Mouse (Mus musculus) intestine, embryonic 16.5 days (tissue): ENCODE data around the gene Cd82. TPM values are rescaled to one million over a fixed set of nuclear protein-coding genes. Genes with fewer than 3 reads are reported as not detected.
A peak's percentile ranks its signal among the peaks of the same experiment; 100 is the strongest.

Experiments used
- ATAC-seq: fragments of 200-750 bp; cut with Nextera tagmentation; 2 replicates; pipeline ENCODE4 v1.8.0; 2017; ENCODE audit warnings: moderate TSS enrichment, moderate library complexity
- H3K27ac ChIP-seq: fragments of 300-500 bp; sonication (generic); 2 replicates; pipeline ENCODE4 v1.5.1; 2014; ENCODE audit warnings: mild to moderate bottlenecking, low read length
- H3K27me3 ChIP-seq: fragments of 300-500 bp; sonication (generic); replicated peaks from 2 replicates; pipeline ENCODE4 v1.6.1; 2014; ENCODE audit warnings: low read length, control low read depth, mixed read lengths; ENCODE audit not compliant: control insufficient read depth, insufficient read depth
- H3K36me3 ChIP-seq: fragments of 300-500 bp; sonication (generic); 2 replicates; pipeline ENCODE4 v1.6.1; 2014; ENCODE audit warnings: low read length, control low read depth; ENCODE audit not compliant: control insufficient read depth, insufficient read depth
- H3K4me1 ChIP-seq: fragments of 300-500 bp; sonication (generic); 2 replicates; pipeline ENCODE4 v1.6.1; 2014; ENCODE audit warnings: low read length, control low read depth, mixed read lengths; ENCODE audit not compliant: control insufficient read depth, insufficient read depth
- H3K4me2 ChIP-seq: fragments of 300-500 bp; sonication (generic); 2 replicates; pipeline ENCODE4 v1.6.1; 2014; ENCODE audit warnings: low read depth, low read length, control low read depth
- H3K4me3 ChIP-seq: fragments of 300-500 bp; sonication (generic); 2 replicates; pipeline ENCODE4 v1.5.1; 2014; ENCODE audit warnings: mild to moderate bottlenecking, low read length
- H3K9ac ChIP-seq: fragments of 300-500 bp; sonication (generic); 2 replicates; pipeline ENCODE4 v1.6.1; 2014; ENCODE audit warnings: low read depth, low read length
- H3K9me3 ChIP-seq: fragments of 300-500 bp; sonication (generic); 2 replicates; pipeline ENCODE4 v1.6.1; 2016; ENCODE audit warnings: low read length, control low read depth; ENCODE audit not compliant: control insufficient read depth
- WGBS: fragments of 180-500 bp; shearing (Covaris S2); extraction: QIAGEN DNeasy Blood & Tissue Kit; methylation state at CpG from one replicate; pipeline ENCODE4 v1.1.7; 2014; 5-methylcytosine and 5-hydroxymethylcytosine counted together
- polyA plus RNA-seq: library from polyadenylated mRNA; unstranded; fragments of >200 nt; fragmentation: Nextera tagmentation; extraction: Ambion mirVana; gene quantifications from 2 replicates; pipeline ENCODE4 v1.2.1, GENCODE M21; 2015

Cd82 gene
- polyA plus RNA-seq = 171 and 180 TPM in 2 replicates

- ATAC-seq = peak; percentile 95
- Histone ChIP-seq H3K27ac (peak within 1 kb of the TSS; percentile 95), H3K4me2 (peak within 1 kb of the TSS; percentile 77), H3K36me3 (no peaks in the 10 kb centered on the region), H3K9me3 (no peaks in the 10 kb centered on the region), H3K9ac (peak within 1 kb of the TSS; percentile 77), H3K27me3 (no peaks in the 10 kb centered on the region), H3K4me3 (peak within 1 kb of the TSS; percentile 63), H3K4me1 (peaks cover 47% of the 10 kb centered on the region)
- under 1% methylated on average over 20 of the region's 20 CpGs for WGBS
Observed at GRCm38 (mm10) chr2:93462760-93463159, at the start of gene Cd82. TSS of gene Cd82 (minus strand) at chr2:93463140.

GRCm38 (mm10) chr2:93512130-93512529 lies 49.2 kb upstream of the Cd82 start:
- no peak overlapping the region for H3K9ac ChIP-seq
- ATAC-seq = no peak
- H3K4me3 ChIP-seq = no peak overlapping the region
- 50% methylated on average over 7 of the region's 7 CpGs for WGBS
- no peaks in the 10 kb centered on the region for H3K4me1 ChIP-seq
- H3K4me2 ChIP-seq = no peak overlapping the region
- H3K27ac ChIP-seq = no peak overlapping the region
- no peaks in the 10 kb centered on the region for H3K9me3 ChIP-seq
- no peaks in the 10 kb centered on the region for H3K27me3 ChIP-seq
- H3K36me3 ChIP-seq = no peaks in the 10 kb centered on the region

DNA sequence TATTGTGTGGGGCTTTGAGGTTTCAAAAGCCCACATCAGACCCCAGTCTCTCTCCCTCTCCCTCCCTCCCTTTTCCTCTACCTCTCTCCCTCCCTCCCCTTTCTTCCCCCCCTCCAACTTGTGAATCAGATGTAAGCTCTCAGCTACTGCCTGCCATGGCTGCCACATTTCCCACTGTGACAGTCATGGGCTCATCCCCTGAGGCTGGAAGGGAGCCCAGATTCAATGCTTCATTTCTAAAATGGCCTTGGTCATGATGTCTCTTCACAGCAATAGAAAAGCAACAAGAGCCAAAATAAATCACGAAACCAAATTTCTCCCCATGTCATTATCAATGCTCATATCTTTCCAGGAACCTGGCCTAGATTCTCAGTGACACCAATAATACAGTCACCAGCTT lies 47.9 kb upstream of the Cd82 start:
- H3K9ac ChIP-seq = no peak overlapping the region
- H3K4me1 ChIP-seq = no peaks in the 10 kb centered on the region
- no peaks in the 10 kb centered on the region for H3K36me3 ChIP-seq
- H3K9me3 ChIP-seq = no peaks in the 10 kb centered on the region
- WGBS = 94% methylated on average over 1 of the region's 1 CpGs
- ATAC-seq = no peak
- H3K27ac ChIP-seq = no peak overlapping the region
- H3K4me3 ChIP-seq = no peak overlapping the region
- no peaks in the 10 kb centered on the region for H3K27me3 ChIP-seq
- H3K4me2 ChIP-seq = no peak overlapping the region

- 71% methylated on average over 12 of the region's 12 CpGs for WGBS
- no peaks in the 10 kb centered on the region for H3K4me1 ChIP-seq
- ATAC-seq = peak; percentile 81
Observed at GRCm38 (mm10) chr2:93509777-93510750, 47.1 kb upstream of the Cd82 start.

DNA sequence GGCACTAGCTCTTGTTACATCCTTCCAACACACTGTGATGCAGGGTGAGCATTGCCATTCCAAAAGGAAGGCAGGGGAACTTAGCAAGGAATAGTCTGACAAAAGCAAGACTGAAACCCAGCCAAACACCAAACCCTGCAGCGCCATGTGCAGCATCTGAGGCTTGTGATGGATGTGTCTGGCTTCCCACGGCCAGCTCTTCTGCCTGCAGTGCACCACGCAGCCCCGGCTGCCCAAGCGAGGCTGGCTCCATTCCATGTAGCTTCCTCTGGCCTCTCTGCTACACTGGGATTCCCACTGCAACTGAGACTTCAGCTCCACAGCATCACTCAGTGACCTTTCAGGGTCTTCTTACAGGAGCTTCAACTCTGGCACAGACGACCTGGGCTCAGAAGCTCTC lies 42.2 kb upstream of the Cd82 start:
- Histone ChIP-seq H3K4me2 (no peak overlapping the region), H3K27me3 (no peaks in the 10 kb centered on the region), H3K4me1 (no peaks in the 10 kb centered on the region), H3K36me3 (no peaks in the 10 kb centered on the region), H3K9ac (no peak overlapping the region), H3K27ac (no peak overlapping the region), H3K4me3 (no peak overlapping the region), H3K9me3 (no peaks in the 10 kb centered on the region)
- no peak for ATAC-seq
- 52% methylated on average over 6 of the region's 6 CpGs for whole genome bisulfite sequencing

More at GRCm38 (mm10) chr2:93509777-93510750, 47.1 kb upstream of the Cd82 start:
- Histone ChIP-seq H3K4me3 (no peak overlapping the region), H3K9me3 (no peaks in the 10 kb centered on the region), H3K9ac (no peak overlapping the region), H3K27ac (no peak overlapping the region), H3K27me3 (no peaks in the 10 kb centered on the region), H3K4me2 (no peak overlapping the region), H3K36me3 (no peaks in the 10 kb centered on the region)

DNA sequence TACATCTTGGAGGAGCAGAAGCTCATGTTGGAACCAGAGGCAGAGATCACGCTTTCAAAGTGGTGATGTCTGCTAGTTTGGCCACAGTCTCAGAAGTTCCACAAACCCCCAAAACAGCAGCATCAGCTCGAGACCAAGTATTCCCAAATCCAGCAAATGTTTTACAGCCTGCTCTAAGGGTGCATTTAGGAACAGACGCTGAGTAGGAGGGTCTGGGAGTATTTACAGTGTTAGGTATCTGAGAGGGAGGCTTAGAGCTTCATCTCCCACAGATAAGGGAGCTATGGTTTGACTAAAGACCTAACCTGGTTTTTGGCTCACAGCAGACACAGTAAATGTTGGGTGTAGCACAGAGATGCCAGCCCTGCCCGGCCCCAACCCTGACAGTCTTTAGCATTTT lies 40.4 kb upstream of the Cd82 start:
- WGBS = 63% methylated on average over 4 of the region's 4 CpGs

GRCm38 (mm10) chr2:93501303-93501702 lies 38.4 kb upstream of the Cd82 start:
- Histone ChIP-seq H3K4me3 (no peak overlapping the region), H3K4me2 (no peak overlapping the region), H3K27me3 (no peaks in the 10 kb centered on the region), H3K4me1 (no peaks in the 10 kb centered on the region), H3K9me3 (no peaks in the 10 kb centered on the region), H3K27ac (no peak overlapping the region), H3K36me3 (no peaks in the 10 kb centered on the region), H3K9ac (no peak overlapping the region)
- no peak for ATAC-seq
- 73% methylated on average over 10 of the region's 10 CpGs for WGBS

More for the DNA sequence above, 40.4 kb upstream of the Cd82 start:
- H3K4me2 ChIP-seq = no peak overlapping the region
- H3K9me3 ChIP-seq = no peaks in the 10 kb centered on the region
- no peaks in the 10 kb centered on the region for H3K27me3 ChIP-seq
- no peak overlapping the region for H3K9ac ChIP-seq
- H3K36me3 ChIP-seq = no peaks in the 10 kb centered on the region
- H3K27ac ChIP-seq = no peak overlapping the region
- ATAC-seq = no peak
- H3K4me1 ChIP-seq = no peaks in the 10 kb centered on the region
- no peak overlapping the region for H3K4me3 ChIP-seq

DNA sequence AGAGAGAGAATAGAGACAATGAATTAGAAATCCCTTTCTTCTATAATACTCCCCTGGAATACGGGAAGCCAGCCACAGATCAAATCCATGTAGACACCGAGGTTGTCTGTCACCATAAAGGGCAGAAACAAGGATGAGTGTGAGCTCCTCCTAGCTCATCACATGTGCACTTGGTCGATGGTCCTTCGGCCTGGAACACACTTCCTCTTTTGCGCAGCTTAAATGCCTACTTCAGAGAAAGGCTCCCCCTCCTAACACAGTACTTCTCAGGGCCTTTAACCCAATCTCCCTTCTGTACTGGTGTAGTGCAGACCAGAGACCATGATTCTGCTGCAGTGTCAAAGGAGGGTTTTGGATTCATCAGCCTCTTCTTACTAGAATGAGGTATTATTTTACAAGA lies 34.3 kb upstream of the Cd82 start:
- no peak for ATAC-seq
- WGBS = 83% methylated on average over 5 of the region's 5 CpGs
- Histone ChIP-seq H3K9me3 (no peaks in the 10 kb centered on the region), H3K4me3 (no peak overlapping the region), H3K36me3 (no peaks in the 10 kb centered on the region), H3K9ac (no peak overlapping the region), H3K4me2 (no peak overlapping the region), H3K27me3 (no peaks in the 10 kb centered on the region), H3K4me1 (no peaks in the 10 kb centered on the region), H3K27ac (no peak overlapping the region)

DNA sequence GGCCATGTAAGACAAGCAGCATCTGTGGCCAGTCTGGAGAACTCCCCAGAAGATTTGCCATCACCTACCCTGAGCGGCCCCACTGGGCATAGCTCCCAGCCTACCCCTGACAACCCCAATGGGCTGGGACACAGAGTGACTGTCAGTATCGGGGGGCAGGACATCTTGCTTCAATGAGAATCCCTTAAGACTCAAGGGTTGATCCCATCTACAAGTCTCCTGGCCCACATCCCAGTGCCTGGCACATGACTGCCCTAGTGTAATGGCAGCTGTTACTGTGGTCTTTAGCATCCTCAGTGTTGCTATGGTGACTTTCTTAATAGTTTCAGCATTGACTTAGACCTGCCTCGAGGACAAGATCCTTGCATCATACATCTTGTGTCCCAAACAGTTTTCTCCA lies 32.2 kb upstream of the Cd82 start:
- H3K9ac ChIP-seq = no peak overlapping the region
- ATAC-seq = no peak
- 82% methylated on average over 3 of the region's 3 CpGs for whole genome bisulfite sequencing
- H3K9me3 ChIP-seq = no peaks in the 10 kb centered on the region
- H3K4me3 ChIP-seq = no peak overlapping the region
- no peaks in the 10 kb centered on the region for H3K4me1 ChIP-seq
- no peak overlapping the region for H3K4me2 ChIP-seq
- no peaks in the 10 kb centered on the region for H3K36me3 ChIP-seq
- no peaks in the 10 kb centered on the region for H3K27me3 ChIP-seq
- H3K27ac ChIP-seq = no peak overlapping the region
